Mouse (Mus musculus) bone marrow macrophage, adult 2 months (primary cell): ENCODE results near the gene Sars2. TPM values are rescaled to one million over a fixed set of nuclear protein-coding genes. Genes with fewer than 3 reads are reported as not detected.
A peak's percentile ranks its signal among the peaks of the same experiment; 100 is the strongest.

Source experiments
- H3K27ac ChIP-seq: 2 replicates; pipeline ENCODE4 v1.5.1; 2012; ENCODE audit warnings: low read depth, low read length; ENCODE audit not compliant: insufficient read depth
- H3K4me1 ChIP-seq: 2 replicates; pipeline ENCODE4 v1.6.1; 2012; ENCODE audit warnings: low read length; ENCODE audit not compliant: control insufficient read depth, insufficient read depth
- H3K4me3 ChIP-seq: 2 replicates; pipeline ENCODE4 v1.5.1; 2012; ENCODE audit warnings: mild to moderate bottlenecking, low read length, moderate library complexity; ENCODE audit not compliant: insufficient read depth
- CTCF ChIP-seq: IDR thresholded peaks from 2 replicates; pipeline ENCODE4 v1.5.1; 2012; ENCODE audit warnings: low read depth, mild to moderate bottlenecking, low read length, moderate library complexity
- POLR2A ChIP-seq: IDR thresholded peaks from 2 replicates; pipeline ENCODE4 v1.6.1; 2012; ENCODE audit warnings: mild to moderate bottlenecking, low read depth, low read length, borderline replicate concordance
- polyA plus RNA-seq: library from polyadenylated mRNA; stranded (reverse); fragments of >200 nt; gene quantifications from 2 replicates; pipeline ENCODE4 v1.2.4, GENCODE M21; 2012; ENCODE audit not compliant: missing spikeins, insufficient read depth, insufficient read length

Sars2 gene
- polyA plus RNA-seq, 1 experiment: 8.2 TPM

DNA sequence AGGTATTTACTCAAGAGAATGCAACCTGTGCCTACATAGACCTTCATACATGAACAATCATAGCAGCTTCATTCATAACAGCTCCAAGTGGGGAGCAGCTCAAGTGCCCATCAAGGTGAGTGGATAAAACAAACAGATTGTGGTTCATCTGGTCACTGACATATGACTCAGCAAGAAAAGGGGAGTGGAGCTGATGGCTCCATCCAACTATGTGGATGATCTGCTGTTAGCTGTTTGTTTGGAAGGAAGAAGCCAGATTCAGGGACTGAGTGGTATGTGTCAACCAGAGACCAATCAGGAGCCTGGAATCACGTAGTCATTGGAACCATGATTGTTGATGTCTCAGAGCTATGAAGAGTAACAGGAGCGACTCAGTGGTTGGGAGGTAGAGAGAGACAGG is 17.2 kb upstream of the Sars2 start:
- Histone ChIP-seq H3K4me3 (no peak overlapping the region), H3K4me1 (no peaks in the 10 kb centered on the region), H3K27ac (no peak overlapping the region)
- TF ChIP-seq CTCF: no peak

DNA sequence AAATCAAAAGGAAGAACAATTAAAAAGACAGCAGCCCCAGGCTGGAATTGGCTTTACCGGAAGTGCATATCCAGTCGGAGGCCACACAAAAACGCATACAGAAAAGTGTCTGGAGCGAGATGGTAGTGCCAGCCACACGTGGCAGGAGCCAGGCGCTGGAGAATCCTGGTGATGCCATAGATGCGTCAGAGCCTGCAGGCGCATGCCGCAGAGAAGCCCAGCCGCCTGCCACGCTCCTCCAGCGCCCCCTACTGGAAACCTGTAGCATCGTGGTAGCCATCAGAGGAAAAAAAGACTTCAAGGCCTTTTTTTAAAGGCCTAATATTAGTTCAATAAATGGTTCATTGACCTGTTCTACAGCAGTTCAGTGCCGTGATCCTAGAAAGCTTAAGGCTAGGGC is 15.2 kb upstream of the Sars2 start:
- no peak overlapping the region for H3K4me3 ChIP-seq
- no peak overlapping the region for H3K27ac ChIP-seq
- no peak for TF ChIP-seq POLR2A
- peak; percentile 92 for TF ChIP-seq CTCF
- no peaks in the 10 kb centered on the region for H3K4me1 ChIP-seq

DNA sequence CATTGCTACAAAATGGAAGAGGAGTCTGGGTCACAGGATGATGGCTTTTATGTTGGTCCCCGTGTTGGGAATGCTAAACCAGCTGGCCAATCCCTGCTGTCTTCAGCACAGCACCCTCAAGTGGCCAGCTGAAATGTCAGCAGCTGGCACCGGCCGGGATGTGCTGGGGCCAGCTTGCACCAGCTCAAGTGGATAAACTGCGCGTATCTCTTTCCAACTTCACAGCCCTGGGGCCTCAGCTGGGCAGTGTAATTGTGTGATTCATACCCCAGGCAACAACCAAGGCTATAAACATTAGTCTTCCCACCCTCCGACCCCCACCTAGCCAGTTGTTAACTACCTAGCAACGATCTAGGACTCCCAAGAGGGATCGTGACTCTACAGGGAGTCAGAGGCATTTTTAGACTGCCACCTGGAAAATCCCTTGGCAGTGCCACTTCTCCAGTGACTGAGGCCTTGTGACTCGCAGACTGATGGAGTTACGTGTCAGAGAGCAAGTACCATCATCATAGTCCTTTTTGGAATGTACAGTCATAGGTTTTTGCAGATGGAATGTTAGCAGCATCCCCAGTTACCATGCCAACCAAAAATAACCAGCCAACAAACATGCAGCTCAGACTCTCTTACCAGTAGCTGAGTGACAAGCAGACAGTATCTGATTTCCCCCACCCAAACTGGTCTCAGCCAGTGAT is 14.0 kb upstream of the Sars2 start:
- Histone ChIP-seq H3K27ac (no peak overlapping the region), H3K4me1 (peaks cover under 1% of the 10 kb centered on the region; the same call in 1 of the 2 replicates)
- no peak for TF ChIP-seq POLR2A
- TF ChIP-seq CTCF: 0 out of 2 replicates have a peak, but pooled peaks have one; percentile 21

DNA sequence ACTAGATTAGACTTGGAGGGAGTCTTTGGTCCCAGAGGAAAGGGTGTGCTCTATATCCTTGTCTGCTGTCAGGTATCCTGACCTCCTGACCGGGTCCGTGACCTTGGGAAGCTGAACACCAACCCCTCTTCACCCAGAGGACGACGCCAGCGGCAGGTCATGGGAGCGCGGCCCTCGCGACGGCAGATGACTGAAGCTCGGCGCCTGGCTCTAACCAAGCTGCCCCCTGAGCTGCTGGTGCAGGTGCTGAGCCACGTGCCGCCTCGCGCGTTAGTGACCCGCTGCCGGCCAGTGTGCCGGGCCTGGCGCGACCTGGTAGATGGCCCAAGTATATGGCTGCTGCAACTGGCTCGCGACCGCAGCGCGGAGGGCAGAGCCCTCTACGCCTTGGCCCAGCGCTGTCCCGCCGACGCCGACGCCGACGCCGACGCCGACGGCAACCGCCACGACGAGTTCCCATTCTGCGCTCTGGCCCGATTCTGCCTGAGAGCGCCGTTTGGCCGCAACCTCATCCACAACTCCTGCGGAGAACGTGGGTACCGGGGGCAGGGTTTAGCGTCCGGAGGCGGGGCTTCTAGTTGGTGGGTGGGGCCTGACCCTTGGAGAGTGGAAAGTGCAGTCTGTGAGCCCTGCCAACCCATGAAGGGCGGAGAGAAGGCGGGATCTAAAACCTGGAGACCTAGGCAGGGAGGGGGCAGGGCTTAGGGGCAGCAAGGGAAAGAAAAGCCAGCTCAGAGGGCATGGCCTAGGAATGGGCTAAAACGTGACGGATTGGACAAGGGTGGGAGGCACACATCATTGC is 9.2 kb upstream of the Sars2 start:
- peak overlapping the region; percentile 30 for H3K4me3 ChIP-seq
- TF ChIP-seq POLR2A (no peak), CTCF (no peak)
- peaks cover 5% of the 10 kb centered on the region; the same call in 1 of the 2 replicates for H3K4me1 ChIP-seq
- no peak overlapping the region for H3K27ac ChIP-seq

More for the DNA sequence above, 14.0 kb upstream of the Sars2 start:
- H3K4me3 ChIP-seq: no peak overlapping the region

DNA sequence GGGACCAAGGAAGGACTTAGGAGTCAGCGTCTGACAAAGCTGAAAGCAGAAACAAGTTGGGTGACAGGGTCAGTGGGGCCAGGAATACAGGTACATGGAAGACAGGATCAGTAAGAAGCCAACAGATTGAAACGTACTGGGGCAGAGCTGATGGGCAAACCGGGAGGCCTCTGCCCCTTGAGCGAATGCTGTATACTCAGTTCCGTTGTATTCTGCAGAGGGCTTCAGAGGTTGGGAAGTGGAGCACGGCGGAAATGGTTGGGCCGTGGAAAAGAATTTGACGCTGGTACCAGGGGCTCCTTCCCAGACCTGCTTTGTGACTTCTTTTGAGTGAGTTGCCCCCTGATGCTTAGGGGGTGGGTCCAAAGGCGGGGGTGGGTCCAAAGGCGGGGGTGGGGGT is 8.6 kb upstream of the Sars2 start:
- no peak overlapping the region for H3K27ac ChIP-seq
- no peak for TF ChIP-seq CTCF
- no peak for TF ChIP-seq POLR2A
- H3K4me3 ChIP-seq: no peak overlapping the region
- H3K4me1 ChIP-seq: peaks cover 5% of the 10 kb centered on the region; the same call in 1 of the 2 replicates

DNA sequence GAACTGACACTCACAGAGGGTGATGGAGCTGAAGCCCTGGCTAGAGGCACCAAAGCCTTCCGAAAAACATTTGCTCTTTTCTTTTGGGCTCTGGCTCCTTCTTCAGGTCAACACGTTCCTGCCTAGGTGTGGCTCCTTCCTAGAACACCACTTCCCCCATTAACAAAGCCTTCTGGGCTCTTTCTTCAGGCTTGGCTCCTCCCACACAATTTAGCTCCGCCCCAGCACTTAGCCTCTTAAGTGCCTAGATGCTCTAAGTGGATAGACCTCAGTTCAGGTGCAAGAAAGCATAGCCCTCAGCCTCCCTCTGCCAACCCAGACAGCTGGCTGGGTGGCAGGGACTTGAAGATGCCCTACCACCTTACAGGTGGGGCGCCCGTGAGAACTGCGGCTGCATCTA is 6.1 kb upstream of the Sars2 start:
- Histone ChIP-seq H3K4me1 (peaks cover 5% of the 10 kb centered on the region; the same call in 1 of the 2 replicates), H3K4me3 (no peak overlapping the region), H3K27ac (no peak overlapping the region)
- TF ChIP-seq CTCF (no peak), POLR2A (no peak)

DNA sequence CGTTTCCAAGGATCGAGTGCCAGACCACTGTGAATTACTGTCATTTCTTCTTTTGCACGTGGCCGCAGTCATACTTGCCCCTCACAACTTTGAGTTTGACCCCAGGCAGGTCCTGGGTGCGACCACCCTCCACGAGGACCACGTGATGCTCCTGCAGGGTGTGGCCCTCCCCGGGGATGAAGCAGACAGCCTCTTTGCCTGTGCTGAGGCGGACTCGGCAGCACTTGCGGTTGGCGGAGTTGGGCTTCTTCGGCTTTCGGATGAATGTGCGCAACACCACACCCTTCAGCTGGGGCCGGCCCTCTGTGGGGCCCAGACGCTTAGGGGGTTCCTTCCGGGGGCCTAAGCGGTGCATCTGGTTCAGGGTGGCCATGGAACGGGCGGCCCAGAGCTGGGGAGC is 2.0 kb upstream of the Sars2 start:
- Histone ChIP-seq H3K27ac (no peak overlapping the region), H3K4me1 (peaks cover 9% of the 10 kb centered on the region), H3K4me3 (no peak overlapping the region)
- TF ChIP-seq POLR2A (no peak), CTCF (no peak)

DNA sequence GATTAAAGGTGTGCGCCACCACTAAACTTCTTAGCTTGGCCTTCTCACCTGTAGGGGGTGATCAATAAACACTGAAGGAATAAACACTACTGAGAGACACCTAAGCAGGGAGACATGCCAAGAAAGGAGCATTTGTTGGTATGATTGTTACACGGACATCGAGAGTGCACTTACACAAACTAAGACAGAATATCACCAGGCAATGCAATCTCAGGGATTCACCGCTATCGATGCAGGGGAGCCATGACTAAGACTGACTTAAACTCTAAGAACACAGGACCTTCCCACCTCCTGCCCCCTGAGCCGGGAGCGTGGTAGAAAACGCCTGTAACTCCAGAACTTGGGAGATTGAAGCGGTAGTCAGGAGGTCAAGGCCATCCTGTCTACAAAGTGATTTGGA is 843 bp upstream of the Sars2 start:
- no peak overlapping the region for H3K27ac ChIP-seq

DNA sequence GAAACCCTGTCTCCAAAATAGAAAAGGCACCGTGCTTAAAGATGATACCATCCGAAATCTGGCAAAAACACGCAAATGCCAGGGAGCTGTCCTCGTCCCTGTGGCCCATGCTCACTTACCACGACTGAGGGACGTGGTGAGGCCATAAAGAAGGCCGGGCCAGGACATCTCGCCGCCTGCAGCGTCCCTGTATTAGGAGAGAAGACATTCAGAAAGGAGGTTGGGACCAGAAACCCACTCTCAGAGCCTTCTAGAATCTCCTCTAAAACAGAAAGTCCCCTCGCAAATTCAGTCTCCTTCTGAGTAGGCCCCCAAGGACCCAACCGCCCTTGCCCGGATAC is 454 bp upstream of the Sars2 start:
- H3K4me1 ChIP-seq: peaks cover 9% of the 10 kb centered on the region
- H3K4me3 ChIP-seq: peak overlapping the region; percentile 85
- TF ChIP-seq POLR2A (no peak), CTCF (no peak)
- H3K27ac ChIP-seq: 0 out of 2 replicates have a peak overlapping the region, but pooled peaks have one; percentile 14

More for the DNA sequence above, 843 bp upstream of the Sars2 start:
- Histone ChIP-seq H3K4me3 (peak overlapping the region; percentile 85), H3K4me1 (peaks cover 9% of the 10 kb centered on the region)
- TF ChIP-seq POLR2A: no peak
- no peak for TF ChIP-seq CTCF

DNA sequence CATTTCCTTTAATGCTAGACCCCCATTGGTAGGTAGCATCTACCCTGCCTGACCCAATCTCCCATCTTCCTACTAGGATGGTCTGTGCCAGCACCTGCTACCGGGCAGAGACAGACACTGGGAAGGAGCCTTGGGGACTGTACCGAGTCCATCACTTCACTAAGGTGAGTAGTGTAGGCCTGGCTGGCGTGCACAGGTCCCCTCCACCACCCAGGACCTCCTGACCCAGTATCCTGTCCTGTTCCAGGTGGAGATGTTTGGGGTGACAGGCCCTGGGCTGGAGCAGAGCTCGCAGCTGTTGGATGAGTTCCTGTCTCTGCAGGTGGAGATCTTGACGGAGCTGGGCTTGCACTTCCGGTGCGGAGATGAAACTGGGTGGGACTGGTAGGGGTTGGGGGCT is 8.1 kb downstream of the Sars2 start:
- TF ChIP-seq POLR2A (no peak), CTCF (no peak)
- Histone ChIP-seq H3K4me3 (no peak overlapping the region), H3K27ac (no peak overlapping the region), H3K4me1 (no peaks in the 10 kb centered on the region)
